Mouse (Mus musculus): ENCODE results near the gene Ms4a7. TPM values are rescaled to one million over a fixed set of nuclear protein-coding genes. Genes with fewer than 3 reads are reported as not detected.

The Ms4a7 gene
- not detected for polyA plus RNA-seq (2017; shearing (Covaris generic))

GRCm38 (mm10) chr19:11335932-11336331, at the start of gene Ms4a7:
TSS of gene Ms4a7 (minus strand) at chr19:11336146.

GRCm38 (mm10) chr19:11375273-11375672, 39.3 kb upstream of the Ms4a7 start, which contains the start of gene Ms4a4a:
TSS of gene Ms4a4a (plus strand) at chr19:11375523.

GRCm38 (mm10) chr19:11314354-11314753, 21.6 kb downstream of the Ms4a7 start, which contains the start of gene Ms4a14:
TSS of gene Ms4a14 (minus strand) at chr19:11314454.

GRCm38 (mm10) chr19:11283773-11284172, 52.2 kb downstream of the Ms4a7 start, which contains the start of gene Ms4a5:
TSS of gene Ms4a5 (minus strand) at chr19:11283873.

Other genes starting within 250 kb of the Ms4a7 start
- gene 1700017D01Rik, start 205.3 kb downstream of the Ms4a7 start, polyA plus RNA-seq (2017; shearing (Covaris generic)) = not detected
- not detected for gene 1700025F22Rik, start 170.8 kb downstream of the Ms4a7 start, polyA plus RNA-seq (2017; shearing (Covaris generic))
- gene Ms4a13, start 139.4 kb downstream of the Ms4a7 start, polyA plus RNA-seq (2017; shearing (Covaris generic)) = not detected
- gene Ms4a12, start 103.7 kb downstream of the Ms4a7 start, polyA plus RNA-seq (2017; shearing (Covaris generic)) = not detected
- gene Ms4a1, start 69.9 kb downstream of the Ms4a7 start, polyA plus RNA-seq (2017; shearing (Covaris generic)) = not detected
- not detected for gene Ms4a5, start 52.3 kb downstream of the Ms4a7 start, polyA plus RNA-seq (2017; shearing (Covaris generic))
- not detected for gene Ms4a14, start 21.7 kb downstream of the Ms4a7 start, polyA plus RNA-seq (2017; shearing (Covaris generic))
- gene Ms4a4a, start 39.4 kb upstream of the Ms4a7 start, polyA plus RNA-seq (2017; shearing (Covaris generic)) = 1.6 TPM
- gene Ms4a4c, start 68.6 kb upstream of the Ms4a7 start, polyA plus RNA-seq (2017; shearing (Covaris generic)) = 21.3 TPM
- gene Ms4a4b, start 107.4 kb upstream of the Ms4a7 start, polyA plus RNA-seq (2017; shearing (Covaris generic)) = 1,590 TPM
- gene Ms4a6c, start 133.2 kb upstream of the Ms4a7 start, polyA plus RNA-seq (2017; shearing (Covaris generic)) = 9.9 TPM
- 643 TPM for gene Gm8369, start 149.8 kb upstream of the Ms4a7 start, polyA plus RNA-seq (2017; shearing (Covaris generic))
- gene Ms4a6b, start 180.4 kb upstream of the Ms4a7 start, polyA plus RNA-seq (2017; shearing (Covaris generic)) = 637 TPM
- gene Ms4a4d, start 200.7 kb upstream of the Ms4a7 start, polyA plus RNA-seq (2017; shearing (Covaris generic)) = 1.7 TPM

All from naive thymus-derived CD4-positive, alpha-beta T cell, adult 5 months (primary cell).